Mouse (Mus musculus) lung, adult 2 months (tissue): ENCODE measurements at regions not wholly inside any gene's neighbourhood (a gene's known extent, or its start where the extent isn't known, plus 50 kb on each side); places are given as distances from the start of the nearest gene placed in this dataset.

Experiments used
- DNase-seq: peaks from one replicate; pipeline ENCODE4 v3.0.0; 2022
- H3K4me1 ChIP-seq: fragments of 200-500 bp; 2 replicates; pipeline ENCODE4 v1.6.1; 2011; ENCODE audit warnings: low read length; ENCODE audit not compliant: control insufficient read depth, insufficient read depth
- H3K4me3 ChIP-seq: fragments of 200-500 bp; replicated peaks from 2 replicates; pipeline ENCODE3; 2011; ENCODE audit warnings: low read depth, mild to moderate bottlenecking, control low read depth, low read length; ENCODE audit errors: extremely low read depth
- CTCF ChIP-seq: fragments of 200-500 bp; IDR thresholded peaks from 2 replicates; pipeline ENCODE4 v1.5.1; 2011; ENCODE audit warnings: mild to moderate bottlenecking, low read length, control low read depth; ENCODE audit not compliant: insufficient read depth
- POLR2A ChIP-seq: fragments of 200-500 bp; IDR thresholded peaks from 2 replicates; pipeline ENCODE4 v1.6.1; 2011; ENCODE audit warnings: low read depth, mild to moderate bottlenecking, control low read depth, low read length, borderline replicate concordance; ENCODE audit errors: extremely low read depth
- WGBS: fragments of 180-500 bp; shearing (Covaris S2); methylation state at CpG from one replicate; pipeline ENCODE4 v1.1.7; 2018; 5-methylcytosine and 5-hydroxymethylcytosine counted together

DNA sequence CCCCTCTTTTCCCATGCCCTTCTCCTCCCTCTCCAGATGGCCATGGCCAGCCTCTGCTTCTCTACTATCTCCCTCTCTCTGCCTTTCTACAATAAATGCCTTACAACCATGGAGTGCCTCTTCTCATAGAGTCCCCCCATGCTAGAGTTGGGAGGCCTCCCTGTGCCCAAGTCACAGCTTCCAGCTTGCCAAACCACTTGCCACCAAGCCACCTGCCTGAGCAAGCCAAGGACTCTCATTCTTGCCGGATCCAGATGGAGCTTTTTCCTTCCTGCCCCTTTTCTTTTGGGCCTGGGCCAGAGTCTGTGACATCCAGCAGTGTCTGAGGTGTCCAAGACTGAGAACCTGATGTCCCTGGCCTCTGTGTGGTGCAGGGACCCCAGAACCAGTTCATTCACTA is 367.4 kb upstream of the Arhgap42 start:
- WGBS = 69% methylated on average over 1 of the region's 1 CpGs
- H3K4me1 ChIP-seq = no peaks in the 10 kb centered on the region
- DNase-seq = no peak
- H3K4me3 ChIP-seq = no peak overlapping the region
- TF ChIP-seq POLR2A (no peak), CTCF (no peak)

GRCm38 (mm10) chr9:9591263-9591662 is 352.4 kb upstream of the Arhgap42 start:
- H3K4me1 ChIP-seq = no peaks in the 10 kb centered on the region
- H3K4me3 ChIP-seq = no peak overlapping the region
- no peak for DNase-seq
- no peak for TF ChIP-seq CTCF
- TF ChIP-seq POLR2A = no peak

DNA sequence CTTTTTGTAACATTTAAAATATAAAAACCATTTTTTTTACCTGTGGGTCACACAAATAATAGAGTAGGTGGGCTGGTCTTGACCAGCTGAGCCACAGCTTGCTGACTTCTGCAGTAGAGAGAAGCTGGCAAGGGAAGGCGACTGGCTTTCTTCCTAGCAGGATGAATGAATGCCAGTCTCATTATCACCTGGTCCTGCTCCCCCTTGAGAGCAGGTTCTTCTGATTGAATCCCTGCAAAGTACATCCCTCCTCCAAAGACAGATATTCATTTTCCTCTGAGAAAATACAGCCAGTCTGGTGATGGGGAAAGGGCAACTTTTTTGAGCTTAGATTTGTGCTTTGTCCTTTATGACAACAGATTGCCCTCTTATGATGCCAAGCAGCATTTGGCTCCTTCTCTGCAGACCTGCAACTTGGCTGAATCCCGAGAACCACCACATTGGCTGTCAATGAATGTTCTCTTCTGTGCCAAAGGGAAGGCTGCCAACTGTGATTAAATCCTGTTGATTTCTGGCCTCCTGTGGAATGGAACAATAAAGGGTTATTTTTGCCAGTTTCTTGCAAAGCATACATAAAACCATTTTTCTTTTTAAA is 344.2 kb upstream of the Arhgap42 start:
- no peak for DNase-seq
- 58% methylated on average over 2 of the region's 2 CpGs for WGBS
- TF ChIP-seq POLR2A = no peak
- no peak for TF ChIP-seq CTCF
- no peaks in the 10 kb centered on the region for H3K4me1 ChIP-seq
- no peak overlapping the region for H3K4me3 ChIP-seq

GRCm38 (mm10) chr9:9582301-9583010 is 343.6 kb upstream of the Arhgap42 start:
- 72% methylated on average over 3 of the region's 3 CpGs for WGBS
- DNase-seq = no peak
- Histone ChIP-seq H3K4me3 (no peak overlapping the region), H3K4me1 (no peaks in the 10 kb centered on the region)
- TF ChIP-seq CTCF (no peak), POLR2A (no peak)

GRCm38 (mm10) chr9:9568040-9568649 is 329.2 kb upstream of the Arhgap42 start:
- Histone ChIP-seq H3K4me1 (no peaks in the 10 kb centered on the region), H3K4me3 (no peak overlapping the region)
- WGBS = 59% methylated on average over 5 of the region's 5 CpGs
- DNase-seq = no peak
- TF ChIP-seq CTCF = no peak
- no peak for TF ChIP-seq POLR2A

DNA sequence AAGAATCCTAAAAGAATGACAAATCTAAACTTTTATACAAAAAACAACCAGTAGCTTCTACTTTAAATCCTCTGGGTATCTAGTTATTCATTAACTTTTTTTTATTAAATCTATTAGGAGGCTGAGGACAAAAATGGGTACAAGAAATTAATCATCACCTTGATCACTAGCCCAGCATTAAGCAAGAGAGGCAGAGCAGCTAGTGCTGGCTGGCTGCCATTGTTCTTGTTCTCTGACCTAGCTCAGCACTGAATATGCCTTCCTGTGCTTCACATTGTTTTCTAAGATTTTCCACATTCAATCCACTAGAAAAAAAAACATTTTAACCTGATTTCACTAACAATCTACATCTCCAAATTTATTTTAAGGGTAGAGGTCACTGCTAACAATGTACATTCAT is 325.6 kb upstream of the Arhgap42 start:
- TF ChIP-seq CTCF (no peak), POLR2A (no peak)
- DNase-seq = no peak

GRCm38 (mm10) chr9:9548657-9549056 is 309.8 kb upstream of the Arhgap42 start:
- Histone ChIP-seq H3K4me1 (no peaks in the 10 kb centered on the region), H3K4me3 (no peak overlapping the region)
- TF ChIP-seq CTCF (no peak), POLR2A (no peak)
- no peak for DNase-seq

More for the DNA sequence above, 325.6 kb upstream of the Arhgap42 start:
- H3K4me1 ChIP-seq = no peaks in the 10 kb centered on the region
- H3K4me3 ChIP-seq = no peak overlapping the region

DNA sequence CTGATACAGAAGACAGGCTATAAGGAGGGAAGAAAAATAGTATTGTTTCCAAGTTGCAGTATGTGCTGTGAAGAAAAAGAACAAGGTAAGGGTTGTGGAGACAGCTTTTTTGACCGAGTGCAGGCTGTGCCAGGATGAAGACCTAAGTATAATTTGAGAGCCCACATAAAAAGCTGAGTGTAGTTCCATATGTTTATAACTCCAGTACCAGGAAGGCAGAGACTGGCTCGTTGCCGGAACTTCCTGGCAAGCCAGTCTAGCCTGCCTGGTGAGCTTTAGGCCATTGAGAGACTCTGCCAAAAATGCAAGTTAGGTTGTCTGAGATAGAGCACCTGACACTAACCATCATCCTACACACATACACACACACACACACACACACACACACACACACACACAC is 308.7 kb upstream of the Arhgap42 start:
- DNase-seq = no peak
- no peaks in the 10 kb centered on the region for H3K4me1 ChIP-seq
- no peak for TF ChIP-seq POLR2A
- no peak for TF ChIP-seq CTCF
- WGBS = 72% methylated on average over 3 of the region's 3 CpGs
- H3K4me3 ChIP-seq = no peak overlapping the region

DNA sequence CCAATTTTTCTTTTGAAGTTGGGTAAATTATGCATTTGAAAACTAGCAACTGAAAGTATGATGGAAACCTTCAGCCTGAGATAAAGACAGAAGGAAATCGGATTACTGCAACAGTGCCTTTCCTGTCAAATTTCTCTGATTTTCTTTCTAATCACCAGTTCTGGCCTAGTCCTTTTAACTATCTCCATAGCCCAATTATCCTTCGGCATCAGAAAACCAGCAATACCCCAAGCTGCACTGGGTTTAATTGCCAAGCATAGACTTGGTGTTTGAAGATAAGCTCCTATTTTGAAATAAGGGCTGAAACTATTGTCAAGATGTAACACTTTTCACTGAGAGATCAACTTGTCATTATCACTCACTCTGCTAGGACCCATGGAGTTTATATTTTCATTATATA is 308.2 kb upstream of the Arhgap42 start:
- H3K4me3 ChIP-seq = no peak overlapping the region
- WGBS = 78% methylated on average over 2 of the region's 2 CpGs
- H3K4me1 ChIP-seq = no peaks in the 10 kb centered on the region
- TF ChIP-seq CTCF (no peak), POLR2A (no peak)
- DNase-seq = no peak

GRCm38 (mm10) chr9:9500345-9500744 is 261.4 kb upstream of the Arhgap42 start:
- DNase-seq = no peak
- H3K4me1 ChIP-seq = no peaks in the 10 kb centered on the region
- H3K4me3 ChIP-seq = no peak overlapping the region
- TF ChIP-seq CTCF (no peak), POLR2A (no peak)
- 77% methylated on average over 2 of the region's 2 CpGs for WGBS
